Mouse (Mus musculus): ENCODE data around the gene Ackr3.

The Ackr3 gene

GRCm38 (mm10) chr1:90203783-90204690, at the start of gene Ackr3:
Ackr3 (plus strand) TSS chr1:90203980.
- DNase-seq (ENCODE audit: low read depth, low spot score) = no peak

GRCm38 (mm10) chr1:90156589-90156988, 47.2 kb upstream of the Ackr3 start:
- DNase-seq (ENCODE audit: low read depth, low spot score) = no peak

DNA sequence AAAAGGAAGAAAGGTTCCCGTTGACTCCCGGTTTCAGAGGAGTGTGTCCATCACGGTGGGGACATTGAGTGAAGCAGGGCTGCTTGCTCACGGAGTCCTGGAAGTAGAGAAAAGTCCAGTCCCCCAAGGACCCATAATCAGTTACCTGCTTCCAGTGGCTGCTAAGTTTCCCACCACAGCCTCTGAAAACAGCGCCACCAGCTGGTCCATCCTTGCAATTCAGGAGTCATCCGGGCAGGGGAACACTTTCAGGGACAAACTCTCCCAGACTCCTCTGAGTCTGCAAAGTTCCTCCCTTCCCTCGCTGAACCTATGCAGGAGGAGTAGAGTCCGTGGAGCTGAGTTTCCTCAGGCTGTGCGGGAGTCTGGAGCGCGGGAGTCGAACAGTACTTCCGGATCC, 43.9 kb upstream of the Ackr3 start:
- DNase-seq (ENCODE audit: low read depth, low spot score) = no peak

DNA sequence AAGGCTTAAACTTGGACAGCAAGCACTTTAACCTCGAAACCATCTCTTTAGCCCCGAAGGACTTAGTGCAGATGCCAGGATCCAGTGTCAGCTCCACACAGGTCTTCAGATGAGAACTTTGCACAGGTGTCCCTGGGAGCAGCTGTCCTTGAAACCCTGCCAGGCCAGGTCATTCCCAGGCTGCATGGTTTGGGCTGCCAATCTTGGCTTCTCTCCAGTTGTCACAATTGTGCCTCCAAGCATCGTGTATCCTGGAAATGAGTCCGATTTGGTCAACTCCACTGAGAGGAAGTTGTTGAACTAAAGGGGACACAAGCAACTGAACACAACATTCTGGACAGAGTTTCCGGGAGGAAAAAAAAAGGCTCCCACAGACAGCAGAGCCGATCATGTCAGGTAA, 42.2 kb upstream of the Ackr3 start:
- no peak for DNase-seq (ENCODE audit: low read depth, low spot score)

- no peak for DNase-seq (ENCODE audit: low read depth, low spot score)
Measured at GRCm38 (mm10) chr1:90162379-90162857, 41.4 kb upstream of the Ackr3 start.

- no peak for DNase-seq (ENCODE audit: low read depth, low spot score)
Measured at GRCm38 (mm10) chr1:90163161-90163560, 40.6 kb upstream of the Ackr3 start.

- no peak for DNase-seq (ENCODE audit: low read depth, low spot score)
Measured at GRCm38 (mm10) chr1:90164319-90164718, 39.5 kb upstream of the Ackr3 start.

GRCm38 (mm10) chr1:90174338-90174737, 29.4 kb upstream of the Ackr3 start:
- no peak for DNase-seq (ENCODE audit: low read depth, low spot score)

GRCm38 (mm10) chr1:90176223-90176622, 27.6 kb upstream of the Ackr3 start:
- no peak for DNase-seq (ENCODE audit: low read depth, low spot score)

- no peak for DNase-seq (ENCODE audit: low read depth, low spot score)
Measured at GRCm38 (mm10) chr1:90177565-90177964, 26.2 kb upstream of the Ackr3 start.

DNA sequence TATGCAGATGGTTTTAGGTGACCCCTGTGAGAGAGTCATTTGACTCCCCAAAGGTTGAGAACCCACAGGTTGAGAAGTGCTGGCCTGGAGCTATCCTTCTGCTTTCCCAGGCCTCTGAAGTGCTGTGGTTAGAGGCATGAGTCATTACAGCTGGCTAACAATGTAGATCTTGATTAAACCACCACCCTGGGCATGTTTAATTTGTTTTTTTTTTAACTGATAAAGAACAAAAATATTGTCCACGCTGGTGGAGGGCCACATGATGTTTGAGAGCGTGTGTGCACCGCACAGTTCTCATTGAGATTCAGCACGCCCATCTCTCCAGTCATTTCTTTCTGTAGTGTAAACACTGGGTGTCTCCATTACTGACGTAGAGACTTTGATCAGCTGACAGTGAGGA, 25.8 kb upstream of the Ackr3 start:
- no peak for DNase-seq (ENCODE audit: low read depth, low spot score)

GRCm38 (mm10) chr1:90180479-90180878, 23.3 kb upstream of the Ackr3 start:
- no peak for DNase-seq (ENCODE audit: low read depth, low spot score)

GRCm38 (mm10) chr1:90180966-90181699, 22.6 kb upstream of the Ackr3 start:
- peak; percentile 11 for DNase-seq (ENCODE audit: low read depth, low spot score)

DNA sequence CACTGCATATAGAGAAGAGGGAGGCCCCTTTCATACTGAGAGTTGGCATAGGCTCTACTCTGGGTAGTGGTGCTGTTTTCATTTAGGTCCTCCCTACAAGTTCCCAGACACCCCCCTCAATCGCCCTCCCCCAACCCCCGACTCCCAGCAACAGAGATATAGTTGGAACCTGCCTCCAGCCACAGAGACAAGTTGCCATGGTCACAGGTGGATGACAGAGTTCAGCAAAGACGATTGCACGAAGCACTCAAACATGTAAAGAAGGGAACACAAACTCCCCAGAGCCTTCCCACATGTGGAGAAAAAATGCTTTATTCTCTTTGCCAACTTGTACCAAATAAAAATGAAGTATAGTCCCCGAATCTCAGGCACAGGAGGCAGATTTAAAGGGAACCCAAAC, 21.3 kb upstream of the Ackr3 start:
- DNase-seq (ENCODE audit: low read depth, low spot score) = no peak

DNA sequence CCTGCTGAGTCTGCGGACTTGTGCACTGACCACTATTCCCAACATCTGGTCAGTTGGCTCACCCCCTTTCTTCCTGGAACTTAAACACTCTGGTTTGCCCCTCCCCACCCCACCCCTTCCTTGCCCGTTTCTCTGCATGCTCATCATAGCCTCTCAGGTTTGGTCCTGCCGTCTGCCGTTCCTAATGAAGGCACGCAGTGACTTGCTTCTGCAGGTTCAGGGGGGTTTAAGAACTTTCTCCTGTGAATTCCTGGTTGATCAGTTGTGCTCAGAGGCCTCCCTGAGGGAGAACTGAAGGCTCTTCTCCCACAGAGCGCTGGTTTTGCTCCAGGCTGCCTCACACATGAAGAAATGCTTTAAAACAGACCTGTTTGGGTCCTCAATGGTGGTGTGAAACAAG, 20.2 kb upstream of the Ackr3 start:
- no peak for DNase-seq (ENCODE audit: low read depth, low spot score)

DNA sequence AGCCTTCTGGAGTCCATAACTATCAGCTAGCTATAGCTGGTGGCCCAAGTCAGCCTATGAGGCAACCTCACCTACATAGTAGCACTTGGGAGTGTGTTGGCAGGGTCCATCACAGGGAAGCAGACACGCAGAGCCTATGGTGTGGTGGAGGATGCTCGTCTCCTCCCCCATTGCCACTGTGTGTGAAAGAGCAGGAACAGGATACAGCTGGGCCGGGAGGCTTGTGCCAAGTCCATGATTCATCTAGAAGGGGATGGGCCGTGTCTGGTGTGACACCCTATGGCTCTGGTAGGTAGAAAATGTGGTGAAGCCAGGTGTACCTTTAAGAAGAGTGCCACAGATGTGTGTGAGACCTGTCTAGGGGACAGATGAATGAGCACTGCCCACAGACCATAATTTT, 17.6 kb upstream of the Ackr3 start:
- DNase-seq (ENCODE audit: low read depth, low spot score) = no peak

GRCm38 (mm10) chr1:90186874-90187273, 16.9 kb upstream of the Ackr3 start:
- no peak for DNase-seq (ENCODE audit: low read depth, low spot score)

DNA sequence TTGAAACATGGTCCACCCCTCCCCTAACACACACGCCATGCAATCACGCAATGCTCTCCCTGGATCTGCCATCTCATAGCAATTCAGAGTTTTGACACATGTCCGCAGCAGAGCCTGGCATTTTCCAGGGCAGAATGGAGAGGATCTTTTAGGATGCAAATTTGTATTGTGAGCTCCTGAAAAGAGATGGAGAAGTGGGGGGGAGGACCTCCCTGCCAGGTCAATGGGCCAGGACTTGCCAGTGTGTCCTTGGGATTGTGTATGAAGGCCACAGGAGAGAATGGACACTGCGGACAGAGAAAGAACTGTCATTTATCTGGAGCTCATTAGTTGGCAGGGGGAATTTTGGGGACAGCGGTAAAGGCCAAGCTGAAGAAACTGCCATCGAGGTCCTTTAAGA, 14.7 kb upstream of the Ackr3 start:
- no peak for DNase-seq (ENCODE audit: low read depth, low spot score)

DNA sequence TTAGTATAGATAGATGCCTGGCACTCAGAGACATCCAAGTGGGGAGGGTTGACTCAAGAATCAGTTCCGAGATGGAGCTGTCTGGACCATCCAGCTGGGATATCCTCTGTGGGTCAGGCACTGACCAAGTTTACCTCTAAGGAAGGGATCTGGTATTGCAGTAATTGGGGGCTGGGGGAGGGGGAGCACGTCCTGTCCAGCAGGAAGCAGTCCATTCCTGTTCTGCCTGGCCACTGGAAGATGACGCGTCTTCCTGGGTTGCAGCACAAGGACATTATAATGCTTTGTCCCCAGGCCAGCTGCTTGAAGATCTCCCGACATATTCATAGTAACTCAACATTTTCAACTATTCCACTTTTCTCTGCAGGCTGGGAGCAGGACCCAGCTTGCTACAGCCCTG, 2.5 kb upstream of the Ackr3 start:
- no peak for DNase-seq (ENCODE audit: low read depth, low spot score)

DNA sequence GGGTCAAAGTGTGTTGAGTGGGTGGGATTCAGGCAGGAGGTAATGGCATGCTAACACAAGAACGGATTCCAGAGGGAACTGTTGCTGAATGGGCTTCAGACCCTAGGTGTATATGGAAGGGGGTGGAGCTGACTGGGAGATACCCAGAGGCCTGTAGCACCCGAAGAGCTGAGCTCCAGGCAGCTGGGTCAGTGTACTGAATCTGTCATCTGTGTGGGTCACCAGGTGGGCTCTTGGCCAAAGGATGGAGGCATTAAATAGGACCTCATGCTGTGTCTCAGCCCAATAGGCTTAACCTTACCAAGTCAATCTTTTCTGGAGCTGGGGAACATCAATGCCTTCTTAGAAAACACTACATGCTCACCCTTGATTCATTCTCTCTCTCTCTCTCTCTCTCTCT, 2.1 kb upstream of the Ackr3 start:
- no peak for DNase-seq (ENCODE audit: low read depth, low spot score)

GRCm38 (mm10) chr1:90202207-90202978, 1.4 kb upstream of the Ackr3 start:
- DNase-seq (ENCODE audit: low read depth, low spot score) = no peak

- no peak for DNase-seq (ENCODE audit: low read depth, low spot score)
Measured at GRCm38 (mm10) chr1:90203341-90203740, 439 bp upstream of the Ackr3 start.

Data from A20 (cell line).